Mouse (Mus musculus) adrenal gland, postnatal 4 days (tissue): ENCODE results near the gene Ctss. TPM values are rescaled to one million over a fixed set of nuclear protein-coding genes. Genes with fewer than 3 reads are reported as not detected.
"Not testable (repeated sequence)": the region's sequence is repeated elsewhere in the genome, so short reads cannot be mapped to it uniquely, and the experiment has no call there.

ENCODE experiments used
- DNase-seq, 2 experiments: peaks; one replicate each; pipeline ENCODE4 v3.0.0; 2021 to 2022; ENCODE audit warnings: low spot score in 2 of 2, mixed read lengths in 2 of 2
- total RNA-seq, 2 experiments: library from RNA; stranded (reverse); gene quantifications; 2 replicates each; pipeline ENCODE4 v1.2.3; 2021

Gene Ctss
- total RNA-seq, 2 experiments from 2014 or later = 24.5 to 30.2 TPM

DNA sequence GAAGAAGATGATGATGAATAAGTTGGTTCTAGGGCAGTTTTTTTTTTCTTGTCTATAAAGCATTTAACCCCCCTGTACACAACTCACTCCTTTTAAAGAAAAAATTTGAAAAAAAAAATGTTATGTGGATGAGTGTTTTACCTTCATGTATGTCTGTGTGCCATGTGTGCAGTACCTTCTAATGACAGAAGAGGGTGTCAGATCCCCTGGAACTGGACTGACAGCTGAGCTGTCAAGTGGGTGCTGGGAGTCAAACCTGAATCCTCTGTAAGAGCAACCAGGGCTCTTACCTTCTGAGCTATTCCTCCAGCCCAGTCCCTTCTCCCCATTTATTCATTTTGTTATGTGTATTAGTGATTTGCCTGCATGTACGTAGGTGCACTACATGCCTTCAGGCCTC is 4.4 kb downstream of the Ctss start:
- no peak for DNase-seq

- DNase-seq = no peak
Measured at GRCm38 (mm10) chr3:95533364-95533763, 6.8 kb downstream of the Ctss start.

- no peak for DNase-seq
Measured at GRCm38 (mm10) chr3:95534927-95535326, 8.3 kb downstream of the Ctss start.

DNA sequence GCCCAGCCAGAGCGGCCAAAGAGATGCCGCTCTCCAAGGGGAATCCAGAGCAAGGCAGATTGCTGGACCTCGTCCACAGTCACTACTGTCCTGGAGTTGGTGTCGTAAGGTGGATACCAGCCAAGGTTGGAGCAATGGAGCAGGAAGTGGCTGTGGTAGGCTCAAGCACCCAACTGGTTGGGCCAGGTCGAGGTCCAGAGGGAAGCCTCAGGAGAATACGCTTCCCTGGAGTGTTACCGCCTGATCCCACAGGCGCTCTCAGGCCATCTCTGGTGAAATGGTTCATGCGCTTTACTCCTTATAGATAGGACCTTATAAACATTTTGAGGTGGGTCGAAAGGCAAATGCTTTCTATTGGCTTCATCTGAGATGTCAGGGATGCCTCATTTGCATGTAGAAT is 12.3 kb downstream of the Ctss start:
- no peak for DNase-seq

DNA sequence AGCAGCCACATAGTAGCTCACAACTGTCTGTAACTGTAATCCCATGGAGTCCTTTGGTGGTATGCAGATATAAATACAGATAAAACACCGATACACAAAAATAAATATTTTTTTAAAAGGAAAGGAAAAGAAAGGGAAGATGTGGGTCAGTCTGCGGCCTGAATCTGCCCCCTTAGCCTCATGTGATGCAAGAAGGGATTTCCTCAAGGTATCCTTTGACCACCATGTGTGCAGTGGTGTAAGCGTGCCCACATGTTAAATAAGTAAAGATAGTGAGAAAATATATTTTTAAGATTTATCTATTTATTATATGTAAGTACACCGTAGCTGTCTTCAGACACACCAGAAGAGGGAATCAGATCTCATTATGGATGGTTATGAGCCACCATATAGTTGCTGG is 13.3 kb downstream of the Ctss start:
- DNase-seq = no peak

- not testable (repeated sequence) for DNase-seq
Measured at GRCm38 (mm10) chr3:95541186-95541585, 14.6 kb downstream of the Ctss start.

DNA sequence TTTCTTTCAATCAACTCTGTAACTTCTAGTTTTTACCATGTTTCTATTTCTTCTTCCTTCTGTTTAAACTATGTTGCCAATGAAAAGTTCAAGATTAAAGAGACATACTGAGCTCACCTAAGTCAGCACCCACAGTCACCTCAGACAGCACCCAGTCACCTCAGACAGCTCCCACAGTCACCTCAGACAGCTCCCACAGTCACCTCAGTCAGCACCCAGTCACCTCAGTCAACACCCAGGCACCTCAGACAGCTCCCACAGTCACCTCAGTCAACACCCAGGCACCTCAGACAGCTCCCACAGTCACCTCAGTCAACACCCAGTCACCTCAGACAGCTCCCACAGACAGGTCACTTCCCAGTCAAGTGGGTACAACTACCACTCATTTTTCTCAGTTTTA is 15.6 kb downstream of the Ctss start:
- DNase-seq = no peak

DNA sequence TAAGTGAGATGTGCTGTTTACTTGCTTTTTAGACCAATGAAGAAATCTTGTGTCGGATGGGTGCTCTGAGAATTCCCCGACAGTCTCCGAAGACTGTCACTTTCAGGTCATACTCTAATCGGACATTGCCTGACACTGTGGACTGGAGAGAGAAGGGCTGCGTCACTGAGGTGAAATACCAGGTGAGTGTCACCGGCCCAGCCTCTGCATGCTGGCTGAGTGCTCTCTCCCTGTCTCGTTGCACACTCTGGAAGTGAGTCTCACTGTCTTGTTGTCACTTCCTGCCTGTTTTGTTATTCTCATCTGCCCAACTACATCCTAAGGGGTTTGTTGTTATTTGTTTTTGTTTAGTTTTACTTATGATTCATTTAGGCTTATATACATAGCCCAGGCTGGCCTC is 16.4 kb downstream of the Ctss start:
- no peak for DNase-seq

GRCm38 (mm10) chr3:95550176-95550575 is 23.6 kb downstream of the Ctss start:
- DNase-seq = no peak

DNA sequence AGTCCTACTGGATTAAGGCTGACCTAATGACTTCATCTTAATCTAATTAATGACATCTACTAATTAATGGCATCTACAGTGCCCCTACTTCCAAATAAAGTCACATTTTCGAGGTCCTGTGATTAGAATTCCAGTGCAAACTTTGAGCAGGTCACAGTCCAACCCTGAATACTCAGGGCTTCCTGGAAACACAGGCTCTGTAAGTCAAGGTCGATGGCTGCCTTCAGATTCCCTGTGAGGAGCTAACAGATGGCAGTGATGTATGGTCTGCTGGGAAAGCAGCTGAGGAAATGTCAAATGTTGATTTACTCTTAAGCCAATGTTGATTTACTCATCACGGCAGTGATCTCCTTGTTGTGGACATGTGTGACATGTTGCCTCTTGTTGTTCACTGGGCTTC is 27.4 kb downstream of the Ctss start:
- DNase-seq = no peak

GRCm38 (mm10) chr3:95559437-95559836 is 32.9 kb downstream of the Ctss start, which contains the start of gene Hormad1:
Gene Hormad1 (plus strand): TSS chr3:95559677.
- DNase-seq = no peak

DNA sequence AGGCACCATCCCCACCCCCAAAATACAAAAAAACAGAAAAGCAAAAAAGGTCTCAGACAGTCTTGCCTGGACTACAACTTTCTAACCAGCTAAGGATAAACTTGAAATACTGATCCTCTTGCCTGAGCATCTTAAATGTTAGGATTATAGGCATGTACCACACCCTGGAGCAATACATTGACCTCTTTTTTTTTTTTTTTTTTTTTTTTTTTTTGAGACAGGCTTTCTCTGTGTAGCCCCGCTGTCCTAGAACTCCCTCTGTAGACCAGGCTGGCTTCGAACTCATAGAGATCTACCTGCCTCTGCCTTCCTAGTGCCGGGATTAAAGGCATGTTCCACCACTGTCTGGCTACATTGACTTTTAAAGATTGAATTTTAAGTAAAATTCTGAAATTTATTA is 34.2 kb downstream of the Ctss start:
- no peak for DNase-seq

- no peak for DNase-seq
Measured at GRCm38 (mm10) chr3:95561826-95562225, 35.2 kb downstream of the Ctss start.

DNA sequence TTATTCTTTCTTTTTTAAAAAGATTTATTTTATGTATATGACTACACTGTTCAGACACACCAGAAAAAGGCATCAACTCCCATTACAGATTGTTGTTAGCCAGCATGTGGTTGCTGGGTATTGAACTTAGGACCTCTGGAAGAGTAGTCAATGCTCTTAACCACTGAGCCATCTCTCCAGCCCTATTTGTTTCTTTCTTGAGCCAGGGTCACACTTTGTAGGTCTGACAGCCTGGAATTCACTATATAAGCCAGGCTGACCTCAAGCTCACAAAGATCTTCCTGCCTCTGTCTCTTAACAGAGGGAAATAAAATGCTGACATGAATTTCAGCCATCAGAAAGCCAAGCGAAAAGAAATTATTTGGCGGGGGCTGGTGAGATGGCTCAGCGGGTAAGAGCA is 43.0 kb downstream of the Ctss start:
- DNase-seq = no peak

DNA sequence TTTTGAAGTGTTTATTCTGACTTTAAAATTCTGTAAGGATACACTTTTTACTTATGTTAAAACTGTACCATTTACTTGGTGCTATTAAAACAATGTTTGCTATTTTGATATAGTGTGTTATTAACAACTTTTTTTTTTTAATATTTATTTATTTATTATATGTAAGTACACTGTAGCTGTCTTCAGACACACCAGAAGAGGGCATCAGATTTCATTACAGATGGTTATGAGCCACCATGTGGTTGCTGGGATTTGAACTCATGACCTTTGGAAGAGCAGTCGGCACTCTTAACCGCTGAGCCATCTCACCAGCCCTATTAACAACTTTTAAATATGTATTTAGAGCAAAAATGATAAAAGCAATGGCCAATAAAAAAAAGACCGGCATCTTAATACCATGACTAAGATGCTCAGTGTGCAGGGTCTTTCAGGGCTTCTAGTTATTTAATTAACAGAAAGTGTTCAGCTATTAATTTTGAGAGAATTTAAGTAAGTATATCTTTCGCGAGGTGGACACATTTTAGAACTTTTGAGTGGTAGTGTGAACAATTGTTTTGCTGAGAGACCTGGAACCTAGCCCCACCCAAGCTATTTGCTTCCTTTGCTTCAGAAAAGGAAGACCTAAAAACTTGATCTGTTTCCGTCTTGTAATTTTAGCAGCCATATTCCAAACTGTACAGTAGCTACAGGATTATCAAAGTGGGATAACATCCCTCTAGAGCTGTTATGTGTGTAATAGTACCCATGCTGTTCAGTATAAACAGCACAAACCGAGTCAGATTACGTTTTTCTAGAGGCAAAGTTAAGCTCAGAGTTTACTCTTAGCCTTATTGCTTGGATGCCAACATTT is 61.4 kb downstream of the Ctss start:
- DNase-seq = no peak

DNA sequence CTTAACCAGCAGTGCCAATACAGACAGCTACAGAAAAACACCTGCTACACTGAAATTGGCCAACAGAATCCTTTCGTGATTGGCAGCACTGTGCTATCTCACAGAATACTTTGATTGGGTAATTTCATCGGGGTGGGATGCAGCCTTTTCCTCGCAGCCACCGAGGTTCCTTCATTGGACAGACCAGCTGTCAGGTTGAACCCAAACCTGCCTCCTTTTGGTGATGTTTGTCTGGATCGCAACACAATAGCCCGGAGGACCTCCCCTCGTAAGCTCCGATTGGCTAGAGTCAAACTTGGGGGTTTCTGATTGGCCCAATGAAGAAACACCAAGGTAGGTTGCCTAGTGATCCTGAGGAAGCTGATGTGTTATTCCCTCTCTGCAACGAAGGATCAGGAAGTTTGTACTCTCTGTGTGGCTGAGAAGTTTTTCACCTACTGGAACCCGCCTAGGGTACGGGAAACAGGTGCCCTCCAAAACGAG is 62.1 kb downstream of the Ctss start, which contains the start of gene Golph3l:
Gene Golph3l (plus strand): TSS at position 331 of the 483 bp plus-strand sequence.
- peak; percentile 49 to 89 for DNase-seq

DNA sequence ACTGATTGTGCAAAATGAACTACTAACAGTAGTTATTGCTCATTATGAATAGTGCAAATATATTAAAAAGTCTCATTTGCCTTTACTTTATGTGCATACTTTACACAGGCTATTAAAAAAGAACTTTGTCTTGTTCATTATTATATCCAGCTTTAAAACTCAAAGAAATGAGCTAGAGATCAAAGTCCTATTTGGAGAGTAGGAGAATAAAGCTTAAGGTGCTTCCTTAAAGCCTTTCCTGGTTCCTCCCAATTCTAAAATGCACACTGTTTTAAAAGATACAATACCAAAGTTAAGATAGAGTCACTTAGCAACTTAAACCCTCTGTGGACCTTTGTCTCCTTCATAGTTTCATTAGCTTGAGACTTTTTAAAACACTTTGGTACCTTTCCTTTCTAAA is 72.1 kb downstream of the Ctss start:
- DNase-seq = no peak

GRCm38 (mm10) chr3:95601287-95601686 is 74.7 kb downstream of the Ctss start:
- no peak for DNase-seq

Other genes starting within 250 kb of the Ctss start
- 100 to 1,000 TPM; 127 to 130 TPM for gene Mindy1, start 245.4 kb upstream of the Ctss start, total RNA-seq
- gene Prune1, start 244.7 kb upstream of the Ctss start, total RNA-seq = 10 to 100 TPM; 31.6 to 32.7 TPM
- 1 to 10 TPM; 1.1 to 1.3 TPM for gene Anxa9, start 219.6 kb upstream of the Ctss start, total RNA-seq
- 100 to 1,000 TPM; 145 to 147 TPM for gene Cers2, start 212.0 kb upstream of the Ctss start, total RNA-seq
- gene Setdb1, start 169.6 kb upstream of the Ctss start, total RNA-seq = 10 to 100 TPM; 39.0 to 41.1 TPM
- not detected for gene 4930558C23Rik, start 123.9 kb upstream of the Ctss start, total RNA-seq
- gene Arnt, start 92.4 kb upstream of the Ctss start, total RNA-seq = 10 to 100 TPM; 76.4 to 76.5 TPM
- 10 to 100 TPM; 18.8 to 24.2 TPM for gene Ctsk, start 27.5 kb upstream of the Ctss start, total RNA-seq
- gene Hormad1, start 32.9 kb downstream of the Ctss start, total RNA-seq = not detected
- gene Golph3l, start 62.1 kb downstream of the Ctss start, total RNA-seq = 10 to 100 TPM; 45.6 to 46.4 TPM
- 10 to 100 TPM; 79.6 to 82.2 TPM for gene Ensa, start 98.2 kb downstream of the Ctss start, total RNA-seq
- gene Mcl1, start 132.0 kb downstream of the Ctss start, total RNA-seq = 100 to 1,000 TPM; 151 to 152 TPM
- 1 to 10 TPM; 7.5 to 8.1 TPM for gene Adamtsl4, start 161.1 kb downstream of the Ctss start, total RNA-seq
- 100 to 1,000 TPM; 205 to 241 TPM for gene Ecm1, start 212.8 kb downstream of the Ctss start, total RNA-seq
- 10 to 100 TPM; 48.2 to 51.7 TPM for gene Tars2, start 233.4 kb downstream of the Ctss start, total RNA-seq